Mouse (Mus musculus) small intestine, adult 2 months (tissue): Measurements from ENCODE around the gene Hoxd9.

ENCODE experiments used
- CTCF ChIP-seq: fragments of 200-500 bp; IDR thresholded peaks from 2 replicates; pipeline ENCODE4 v1.5.1; 2012; ENCODE audit warnings: low read depth, mild to moderate bottlenecking, control low read depth, inconsistent platforms, low read length, moderate library complexity, mixed read lengths; ENCODE audit not compliant: insufficient replicate concordance, insufficient read length; ENCODE audit errors: extremely low read depth
- POLR2A ChIP-seq: fragments of 200-500 bp; IDR thresholded peaks from 2 replicates; pipeline ENCODE4 v1.6.1; 2012; ENCODE audit warnings: low read depth, mild to moderate bottlenecking, control low read depth, inconsistent platforms, low read length, moderate library complexity

GRCm38 (mm10) chr2:74688795-74689573 lies 8.5 kb upstream of the Hoxd9 start:
- TF ChIP-seq CTCF (no peak), POLR2A (no peak)
